Mouse (Mus musculus) liver, postnatal 0 days (tissue): Measurements from ENCODE around the gene Pdhb. TPM values are rescaled to one million over a fixed set of nuclear protein-coding genes. Genes with fewer than 3 reads are reported as not detected.
"Not testable (repeated sequence)": the region's sequence is repeated elsewhere in the genome, so short reads cannot be mapped to it uniquely, and the experiment has no call there.

Experiments
- ATAC-seq: fragments of 200-750 bp; cut with Nextera tagmentation; 2 replicates; pipeline ENCODE4 v1.8.0; 2017; ENCODE audit warnings: mild to moderate bottlenecking, moderate library complexity
- DNase-seq: peaks from one replicate; pipeline ENCODE4 v3.0.0-alpha.2; 2016
- H3K27ac ChIP-seq: fragments of 300-500 bp; sonication (generic); 2 replicates; pipeline ENCODE4 v1.5.1; 2014; ENCODE audit warnings: antibody characterized with exemption, moderate library complexity, mild to moderate bottlenecking, low read depth
- H3K27me3 ChIP-seq: fragments of 300-500 bp; sonication (generic); 2 replicates; pipeline ENCODE4 v1.6.1; 2014; ENCODE audit warnings: low read length, control low read depth, mixed read lengths; ENCODE audit not compliant: insufficient read depth
- H3K36me3 ChIP-seq: fragments of 300-500 bp; sonication (generic); replicated peaks from 2 replicates; pipeline ENCODE4 v1.6.1; 2014; ENCODE audit warnings: mild to moderate bottlenecking, control low read depth, low read length, moderate library complexity, mixed read lengths; ENCODE audit not compliant: insufficient read depth
- H3K4me1 ChIP-seq: fragments of 300-500 bp; sonication (generic); 2 replicates; pipeline ENCODE4 v1.6.1; 2014; ENCODE audit warnings: antibody characterized with exemption, mild to moderate bottlenecking, control low read depth; ENCODE audit not compliant: insufficient read depth
- H3K4me2 ChIP-seq: fragments of 300-500 bp; sonication (generic); 2 replicates; pipeline ENCODE4 v1.6.1; 2014; ENCODE audit warnings: low read depth, mild to moderate bottlenecking, low read length, moderate library complexity, mixed read lengths
- H3K4me3 ChIP-seq: fragments of 300-500 bp; sonication (generic); 2 replicates; pipeline ENCODE4 v1.5.1; 2014; ENCODE audit warnings: low read depth, low read length
- H3K9ac ChIP-seq: fragments of 300-500 bp; sonication (generic); replicated peaks from 2 replicates; pipeline ENCODE4 v1.6.1; 2014; ENCODE audit warnings: mild to moderate bottlenecking, moderate library complexity
- H3K9me3 ChIP-seq: fragments of 300-500 bp; sonication (generic); 2 replicates; pipeline ENCODE4 v1.6.1; 2016; ENCODE audit warnings: mild to moderate bottlenecking, control low read depth, low read length, mixed read lengths
- CTCF ChIP-seq: sonication (generic); IDR thresholded peaks from 2 replicates; pipeline ENCODE4 v1.5.1; 2016; ENCODE audit warnings: antibody characterized with exemption, low read depth
- EP300 ChIP-seq: IDR thresholded peaks from 2 replicates; pipeline ENCODE4 v1.6.1; 2016; ENCODE audit warnings: antibody characterized with exemption, low read depth, mild to moderate bottlenecking
- WGBS: fragments of 180-500 bp; shearing (Covaris S2); extraction: QIAGEN DNeasy Blood & Tissue Kit; methylation state at CpG from one replicate; pipeline ENCODE4 v1.1.7; 2014; ENCODE audit not compliant: insufficient replicate concordance; 5-methylcytosine and 5-hydroxymethylcytosine counted together
- polyA plus RNA-seq: library from polyadenylated mRNA; unstranded; fragments of >200 nt; fragmentation: Nextera tagmentation; extraction: Ambion mirVana; gene quantifications from 2 replicates; pipeline ENCODE4 v1.2.1, GENCODE M21; 2015

The Pdhb gene
- polyA plus RNA-seq, 1 experiment from 2014 or later, result 125 TPM

DNA sequence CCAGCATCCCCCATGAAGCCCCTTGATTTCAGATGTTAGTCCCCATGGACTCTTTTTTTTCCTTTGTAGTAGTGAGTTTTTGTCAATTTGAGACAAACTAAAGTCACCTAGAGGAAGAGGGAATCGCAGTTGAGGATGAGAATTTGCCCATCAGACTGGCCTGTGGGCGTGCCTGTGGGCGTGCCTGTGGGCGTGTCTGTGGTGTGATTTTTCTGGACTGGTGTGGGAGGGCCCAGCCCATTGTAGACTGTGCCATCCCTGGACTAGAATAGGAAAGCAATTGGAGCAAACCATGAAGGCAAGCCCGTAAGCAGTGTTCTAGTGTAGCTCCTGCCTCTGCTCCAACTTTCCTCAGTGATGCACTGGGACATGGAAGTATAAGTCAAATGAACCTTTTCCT is 3.4 kb upstream of the Pdhb start:
- DNase-seq, result peak; percentile 74
- no peaks in the 10 kb centered on the region for H3K36me3 ChIP-seq
- H3K9ac ChIP-seq, result no peak overlapping the region
- WGBS, result 54% methylated on average over 5 of the region's 5 CpGs
- no peaks in the 10 kb centered on the region for H3K27me3 ChIP-seq
- no peak overlapping the region for H3K4me3 ChIP-seq
- TF ChIP-seq CTCF, result no peak
- no peak for TF ChIP-seq EP300
- no peak overlapping the region for H3K27ac ChIP-seq
- peaks cover 11% of the 10 kb centered on the region for H3K4me1 ChIP-seq
- no peak for ATAC-seq
- H3K4me2 ChIP-seq, result no peak overlapping the region
- H3K9me3 ChIP-seq, result no peaks in the 10 kb centered on the region

DNA sequence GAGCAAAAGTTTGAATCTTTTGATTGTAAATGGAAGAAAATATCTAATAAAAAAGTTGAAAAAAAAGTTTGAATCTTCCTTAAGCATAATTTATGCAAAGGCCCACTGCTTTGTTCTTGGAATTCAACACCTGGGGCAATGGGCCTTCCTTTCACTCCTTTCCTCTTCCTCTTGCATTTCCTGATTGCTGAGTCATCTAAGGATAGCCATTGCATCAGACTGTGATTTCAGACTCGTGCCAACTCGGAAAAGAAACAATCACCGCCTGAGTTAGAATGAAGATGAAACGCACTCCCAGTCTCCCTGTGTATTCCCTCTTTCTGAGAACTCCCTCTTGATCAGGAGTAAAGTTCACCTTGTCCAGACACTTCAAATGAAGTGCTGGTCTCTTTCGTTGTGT is 1.8 kb upstream of the Pdhb start:
- H3K4me2 ChIP-seq, result no peak overlapping the region
- ATAC-seq (no peak), DNase-seq (no peak)
- no peak overlapping the region for H3K27ac ChIP-seq
- no peaks in the 10 kb centered on the region for H3K9me3 ChIP-seq
- WGBS, result 57% methylated on average over 5 of the region's 5 CpGs
- TF ChIP-seq EP300 (no peak), CTCF (no peak)
- peaks cover 12% of the 10 kb centered on the region for H3K36me3 ChIP-seq
- no peak overlapping the region for H3K4me3 ChIP-seq
- no peaks in the 10 kb centered on the region for H3K27me3 ChIP-seq
- peaks cover 11% of the 10 kb centered on the region for H3K4me1 ChIP-seq
- no peak overlapping the region for H3K9ac ChIP-seq

DNA sequence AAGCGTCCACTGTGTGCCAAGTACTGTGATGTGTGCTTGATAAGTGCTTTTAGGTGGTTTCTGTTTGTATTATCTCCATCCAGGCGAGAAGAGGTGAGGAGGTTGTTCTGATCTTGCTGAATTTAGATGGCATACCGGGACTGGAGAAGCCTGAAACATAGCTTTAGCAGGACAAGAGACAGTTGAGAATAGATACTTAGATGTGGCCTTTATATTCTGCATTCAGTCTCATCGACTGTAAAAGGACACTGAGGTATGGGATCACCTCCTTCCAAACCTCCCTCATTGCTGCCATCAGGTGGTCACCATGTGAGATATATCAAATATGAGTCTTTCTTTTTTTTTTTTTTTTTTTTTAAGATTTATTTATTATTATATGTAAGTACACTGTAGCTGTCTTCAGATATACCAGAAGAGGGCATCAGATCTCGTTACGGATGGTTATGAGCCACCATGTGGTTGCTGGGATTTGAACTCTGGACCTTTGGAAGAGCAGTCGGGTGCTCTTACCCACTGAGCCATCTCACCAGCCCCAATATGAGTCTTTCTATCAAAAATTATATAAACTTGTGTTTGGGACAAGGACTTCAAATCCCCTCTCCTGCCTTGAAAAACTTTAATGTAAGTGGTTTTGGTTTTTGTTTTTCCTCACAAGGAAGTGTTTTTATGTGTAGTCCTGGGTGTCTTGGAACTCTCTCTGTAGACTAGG is 871 bp upstream of the Pdhb start:
- Histone ChIP-seq H3K4me2 (peak overlapping the region; percentile 92), H3K4me1 (peaks cover 11% of the 10 kb centered on the region), H3K4me3 (peak overlapping the region; percentile 50), H3K27ac (peak overlapping the region; percentile 93), H3K36me3 (peaks cover 21% of the 10 kb centered on the region), H3K9ac (peak overlapping the region; percentile 54)
- peak; percentile 50 for TF ChIP-seq CTCF
- H3K27me3 ChIP-seq, DNase-seq, ATAC-seq, H3K9me3 ChIP-seq: not testable (repeated sequence)
- 19% methylated on average over 5 of the region's 7 CpGs for WGBS

DNA sequence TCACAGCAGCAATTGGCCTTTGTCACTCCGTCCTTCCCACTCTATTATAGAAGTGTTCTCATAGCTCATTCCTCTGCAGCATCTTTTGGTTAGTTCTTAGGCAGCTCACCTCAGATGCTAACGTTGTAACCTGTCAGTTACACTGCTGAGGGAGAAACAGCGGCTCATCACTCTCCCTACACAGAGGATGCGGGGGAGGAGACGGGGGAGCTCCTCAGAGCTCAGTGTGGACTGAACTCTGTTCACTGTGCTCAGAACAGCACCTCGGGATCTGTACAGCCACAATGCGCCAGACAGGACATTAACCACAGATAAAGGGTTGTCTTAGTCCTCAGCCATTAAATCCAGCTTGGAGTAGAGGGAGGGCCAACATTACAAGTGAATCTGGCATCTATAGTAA is 8.4 kb downstream of the Pdhb start:
- DNase-seq (no peak), ATAC-seq (no peak)
- Histone ChIP-seq H3K4me1 (no peaks in the 10 kb centered on the region), H3K9me3 (no peaks in the 10 kb centered on the region), H3K9ac (no peak overlapping the region), H3K27ac (no peak overlapping the region), H3K4me3 (no peak overlapping the region), H3K27me3 (no peaks in the 10 kb centered on the region), H3K4me2 (no peak overlapping the region), H3K36me3 (peaks cover 85% of the 10 kb centered on the region)
- TF ChIP-seq EP300 (no peak), CTCF (no peak)
- WGBS, result 75% methylated on average over 7 of the region's 7 CpGs

DNA sequence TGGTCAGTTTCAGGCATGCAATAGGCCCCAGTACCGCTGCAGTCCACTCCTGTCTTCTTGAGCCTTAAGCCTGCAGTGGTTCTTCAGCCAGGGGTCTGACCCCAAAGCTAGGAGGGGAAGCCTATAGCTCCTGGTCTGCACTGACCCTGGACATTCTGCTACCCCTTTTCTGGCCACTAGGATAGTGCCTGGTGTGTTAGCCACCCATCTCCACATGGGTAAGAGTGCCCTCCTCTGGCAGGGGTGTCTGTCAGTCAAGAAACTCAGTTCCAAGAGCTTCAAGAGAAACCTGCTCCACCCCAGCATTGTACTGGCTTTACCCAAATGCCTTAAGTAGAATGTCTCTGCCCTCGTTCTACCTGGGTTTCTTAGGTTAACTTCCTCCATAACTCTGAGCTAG is 11.0 kb downstream of the Pdhb start:
- peak; percentile 25 for DNase-seq
- Histone ChIP-seq H3K4me3 (no peak overlapping the region), H3K27ac (no peak overlapping the region), H3K9me3 (no peaks in the 10 kb centered on the region), H3K36me3 (peaks cover 64% of the 10 kb centered on the region), H3K4me1 (no peaks in the 10 kb centered on the region), H3K27me3 (no peaks in the 10 kb centered on the region), H3K4me2 (no peak overlapping the region), H3K9ac (no peak overlapping the region)
- peak; percentile 62 for TF ChIP-seq CTCF
- no peak for TF ChIP-seq EP300
- 80% methylated on average over 2 of the region's 2 CpGs for WGBS
- peak; percentile 45; the same call in 1 of the 2 replicates for ATAC-seq

DNA sequence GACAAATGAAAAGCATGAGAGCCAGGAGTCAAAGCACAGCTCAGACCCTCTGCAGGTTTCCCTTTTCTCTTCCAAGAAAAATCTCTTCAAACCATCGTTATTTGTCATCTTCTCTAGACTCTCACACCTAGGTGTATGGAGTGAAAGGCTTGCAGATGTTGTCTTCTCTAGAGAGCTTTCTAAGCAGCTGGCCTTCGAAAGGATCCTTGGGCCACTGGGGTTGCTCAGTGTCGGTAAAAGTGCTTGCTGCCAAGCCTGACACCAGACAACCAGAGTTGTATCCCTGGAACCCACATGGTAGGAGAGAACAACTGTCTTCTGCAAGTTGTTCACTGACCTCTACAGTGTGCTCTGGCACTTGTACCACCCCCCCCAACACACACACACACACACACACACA is 13.7 kb downstream of the Pdhb start:
- H3K27ac ChIP-seq, result no peak overlapping the region
- no peaks in the 10 kb centered on the region for H3K4me1 ChIP-seq
- no peak overlapping the region for H3K9ac ChIP-seq
- no peak for TF ChIP-seq EP300
- TF ChIP-seq CTCF, result no peak
- no peaks in the 10 kb centered on the region for H3K27me3 ChIP-seq
- no peak for ATAC-seq
- H3K4me3 ChIP-seq, result no peak overlapping the region
- no peak overlapping the region for H3K4me2 ChIP-seq
- 79% methylated on average over 3 of the region's 3 CpGs for WGBS
- no peaks in the 10 kb centered on the region for H3K9me3 ChIP-seq
- DNase-seq, result no peak
- H3K36me3 ChIP-seq, result peaks cover 53% of the 10 kb centered on the region
